Mouse (Mus musculus) testis, postnatal 10 days (tissue): ENCODE results near the gene Htt.
A peak's percentile ranks its signal among the peaks of the same experiment; 100 is the strongest.
"Not testable (repeated sequence)": the region's sequence is repeated elsewhere in the genome, so short reads cannot be mapped to it uniquely, and the experiment has no call there.

Experiments
- DNase-seq: peaks from one replicate; pipeline ENCODE4 v3.0.0; 2021; ENCODE audit warnings: low spot score

The Htt gene

DNA sequence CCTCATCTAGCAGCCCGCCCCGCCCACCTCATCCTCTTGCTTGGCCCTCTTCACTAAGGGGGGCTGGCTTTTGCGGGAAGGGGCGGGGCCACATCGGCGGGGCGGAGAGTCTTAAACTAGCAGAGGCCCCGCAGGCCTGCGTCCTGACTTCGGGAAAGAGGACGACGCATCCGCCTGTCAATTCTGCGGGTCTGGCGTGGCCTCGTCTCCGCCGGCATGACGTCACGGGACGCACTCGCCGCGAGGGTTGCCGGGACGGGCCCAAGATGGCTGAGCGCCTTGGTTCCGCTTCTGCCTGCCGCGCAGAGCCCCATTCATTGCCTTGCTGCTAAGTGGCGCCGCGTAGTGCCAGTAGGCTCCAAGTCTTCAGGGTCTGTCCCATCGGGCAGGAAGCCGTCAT lies at the start of gene Htt:
Gene Htt, plus strand, starts transcription at position 232 of the 400 bp plus-strand sequence.
- peak; percentile 96 for DNase-seq

DNA sequence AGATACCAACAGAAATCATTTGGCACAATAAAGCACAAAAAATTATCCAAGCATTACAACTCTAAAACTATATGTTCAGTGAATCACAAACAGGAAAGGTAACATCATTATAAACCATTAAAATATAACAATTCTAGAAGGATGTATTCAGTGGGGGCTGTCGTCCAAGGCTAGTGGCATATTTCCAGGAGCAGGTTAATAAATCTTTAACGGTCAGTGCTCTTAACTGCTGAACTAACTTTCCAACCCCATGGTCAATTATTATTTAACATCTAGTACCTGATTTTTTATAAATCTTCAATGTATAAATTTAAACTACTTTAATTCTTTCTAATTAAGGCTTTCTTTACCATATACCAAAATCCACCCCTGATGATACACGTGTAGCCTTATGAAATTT lies 47.2 kb upstream of the Htt start:
- DNase-seq: not testable (repeated sequence)

DNA sequence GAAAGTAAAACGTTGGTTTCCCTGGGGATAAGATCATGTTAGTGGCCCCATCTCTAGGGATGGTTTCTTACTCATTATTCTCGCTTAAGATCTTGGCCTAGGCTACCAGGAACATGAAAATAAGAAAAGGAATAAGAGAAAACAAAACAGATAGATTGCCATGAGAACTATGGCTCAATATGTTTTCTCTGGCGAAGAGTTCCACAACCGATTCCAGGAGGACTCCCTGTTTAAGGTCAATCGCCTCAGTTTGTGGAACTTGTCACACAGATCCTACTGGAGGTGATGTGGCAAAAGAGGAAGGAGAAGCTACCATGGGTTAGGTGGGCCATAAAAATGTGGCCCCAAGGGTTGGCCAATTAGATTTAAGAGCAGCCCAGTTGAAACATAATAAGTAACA lies 46.7 kb upstream of the Htt start:
- DNase-seq: no peak

DNA sequence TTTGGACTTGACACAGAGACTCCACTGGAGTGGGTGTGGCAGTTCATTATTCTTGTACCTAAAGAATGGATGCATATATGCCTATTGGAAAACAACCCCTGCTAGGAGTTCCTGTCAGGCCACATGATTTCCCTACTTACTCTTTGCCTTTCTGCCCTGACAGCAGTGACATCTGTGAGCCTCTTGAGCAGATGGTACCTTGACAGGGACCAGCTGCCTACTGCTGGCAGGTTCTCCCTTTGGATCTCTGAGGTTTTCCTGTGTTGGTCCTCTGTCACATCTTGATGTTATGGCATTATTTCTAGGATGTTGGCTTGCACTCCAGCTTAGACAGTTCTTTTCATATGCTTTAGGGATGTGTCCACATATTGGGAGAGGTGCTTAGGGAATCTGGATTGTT lies 32.4 kb upstream of the Htt start:
- DNase-seq: no peak

DNA sequence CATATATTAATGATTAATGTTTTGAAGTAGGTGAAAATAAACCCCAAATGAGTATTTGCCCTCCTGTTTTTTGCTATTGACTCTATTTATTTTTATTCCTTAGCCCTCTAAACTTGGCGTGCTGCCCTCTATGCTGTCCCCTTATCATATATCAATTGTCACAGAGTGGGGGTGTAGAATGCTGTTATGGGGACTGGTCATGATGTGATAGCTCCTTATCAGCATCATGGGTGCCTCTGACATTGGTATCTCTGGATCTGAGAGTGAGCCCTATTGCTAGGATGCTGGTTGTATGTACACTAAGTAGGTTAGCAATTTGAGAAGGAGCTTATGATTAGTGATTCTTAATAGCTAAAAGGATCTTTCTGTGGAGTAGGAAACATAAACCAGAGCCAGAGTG lies 31.3 kb upstream of the Htt start:
- no peak for DNase-seq

DNA sequence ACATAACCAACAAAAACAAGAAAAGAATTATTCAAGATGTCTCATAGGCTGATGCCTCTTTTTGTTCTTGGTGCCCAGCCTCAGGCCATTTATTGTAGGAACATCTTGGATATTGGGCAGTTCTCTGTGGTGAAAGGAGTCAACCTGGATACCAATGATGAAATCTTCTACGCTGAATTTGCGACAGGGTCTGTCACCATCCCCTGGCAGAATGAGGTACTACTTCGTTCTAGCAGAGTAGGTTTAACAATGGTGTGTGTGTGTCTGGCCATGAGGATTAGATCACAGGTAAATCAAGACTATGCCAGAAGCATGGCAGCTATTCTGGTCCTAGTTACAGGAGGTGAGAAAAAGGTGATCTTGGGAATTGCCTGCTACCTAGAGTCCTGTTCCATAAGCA lies 10.1 kb upstream of the Htt start:
- DNase-seq: no peak

DNA sequence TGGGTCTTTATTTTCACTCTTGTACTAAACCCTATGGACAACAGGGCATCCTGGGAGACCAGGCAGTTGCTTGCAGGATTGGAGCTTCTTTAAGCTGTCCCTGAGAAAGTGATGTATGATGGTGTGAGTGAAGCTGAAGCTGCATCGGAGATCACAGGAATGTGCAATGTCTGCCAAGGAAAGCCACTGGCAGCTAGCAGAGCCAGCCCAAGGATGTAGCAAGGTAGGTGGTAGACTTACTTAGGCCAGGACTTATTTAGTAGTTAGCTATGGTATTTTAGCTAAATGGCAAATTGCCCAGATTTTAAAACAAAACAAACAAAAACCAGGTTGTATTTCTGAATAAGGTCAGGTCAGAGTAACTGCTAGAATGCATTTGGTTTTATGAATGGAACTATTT lies 2.8 kb upstream of the Htt start:
- no peak for DNase-seq

DNA sequence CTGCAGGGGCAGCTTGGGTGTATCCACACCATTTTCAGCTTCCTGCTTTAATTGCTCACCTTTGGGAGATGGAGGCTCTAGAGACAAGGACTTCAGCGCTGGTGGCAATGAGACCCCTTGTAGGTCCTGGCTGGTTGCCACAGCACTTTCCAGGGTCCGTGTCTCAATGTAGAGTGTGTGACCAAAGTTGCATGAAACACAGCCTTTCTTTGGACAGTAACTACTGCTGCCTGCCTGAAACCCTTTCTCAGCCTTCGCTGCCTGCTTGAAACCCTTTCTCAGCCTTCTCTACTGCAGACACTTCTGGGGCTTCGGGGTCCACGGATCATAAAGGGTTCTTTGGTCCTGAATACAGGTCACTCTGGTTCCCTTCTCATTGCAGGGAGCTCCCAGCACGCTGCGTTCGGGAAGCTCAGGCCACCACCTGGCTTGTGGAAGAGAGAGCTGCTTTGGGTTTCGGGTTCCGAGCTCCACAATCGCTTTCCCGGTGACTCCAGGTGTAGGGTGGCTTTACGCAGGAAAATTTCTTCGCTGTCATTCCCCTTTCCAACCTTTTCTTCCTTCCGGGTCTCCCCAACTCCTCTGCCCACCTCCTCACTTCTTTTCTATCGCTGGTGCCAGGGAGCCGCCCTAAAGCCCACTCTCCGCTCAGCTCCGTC lies 561 bp upstream of the Htt start:
- peak; percentile 50 for DNase-seq

DNA sequence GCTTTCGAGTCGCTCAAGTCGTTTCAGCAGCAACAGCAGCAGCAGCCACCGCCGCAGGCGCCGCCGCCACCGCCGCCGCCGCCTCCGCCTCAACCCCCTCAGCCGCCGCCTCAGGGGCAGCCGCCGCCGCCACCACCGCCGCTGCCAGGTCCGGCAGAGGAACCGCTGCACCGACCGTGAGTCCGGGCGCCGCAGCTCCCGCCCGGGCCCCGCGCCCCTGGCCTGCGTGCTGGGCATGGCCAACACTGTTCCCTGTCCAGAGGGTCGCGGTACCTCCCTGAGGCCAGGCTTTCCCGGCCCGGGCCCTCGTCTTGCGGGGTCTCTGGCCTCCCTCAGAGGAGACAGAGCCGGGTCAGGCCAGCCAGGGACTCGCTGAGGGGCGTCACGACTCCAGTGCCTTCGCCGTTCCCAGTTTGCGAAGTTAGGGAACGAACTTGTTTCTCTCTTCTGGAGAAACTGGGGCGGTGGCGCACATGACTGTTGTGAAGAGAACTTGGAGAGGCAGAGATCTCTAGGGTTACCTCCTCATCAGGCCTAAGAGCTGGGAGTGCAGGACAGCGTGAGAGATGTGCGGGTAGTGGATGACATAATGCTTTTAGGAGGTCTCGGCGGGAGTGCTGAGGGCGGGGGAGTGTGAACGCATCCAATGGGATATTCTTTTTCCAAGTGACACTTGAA lies 533 bp downstream of the Htt start:
- DNase-seq: peak; percentile 63

DNA sequence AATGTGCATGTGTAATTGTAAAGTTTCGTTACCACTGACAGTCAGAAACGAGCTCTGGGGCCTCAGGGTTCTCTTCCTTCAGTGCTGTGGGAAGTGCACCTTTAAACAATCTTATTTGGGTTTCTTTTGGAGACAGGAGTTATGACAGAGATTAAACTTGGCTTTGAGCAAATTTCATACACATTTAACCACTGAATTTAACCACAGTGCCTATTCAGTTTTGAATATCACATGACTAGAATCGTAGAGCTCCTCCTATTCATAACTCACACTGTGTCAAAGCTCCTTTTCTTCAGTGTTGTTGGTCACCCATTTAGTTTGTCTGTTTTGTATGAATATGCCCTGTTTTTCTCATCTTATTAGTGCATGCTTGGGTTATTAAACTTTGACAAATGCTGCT lies 10.3 kb downstream of the Htt start:
- DNase-seq: no peak

DNA sequence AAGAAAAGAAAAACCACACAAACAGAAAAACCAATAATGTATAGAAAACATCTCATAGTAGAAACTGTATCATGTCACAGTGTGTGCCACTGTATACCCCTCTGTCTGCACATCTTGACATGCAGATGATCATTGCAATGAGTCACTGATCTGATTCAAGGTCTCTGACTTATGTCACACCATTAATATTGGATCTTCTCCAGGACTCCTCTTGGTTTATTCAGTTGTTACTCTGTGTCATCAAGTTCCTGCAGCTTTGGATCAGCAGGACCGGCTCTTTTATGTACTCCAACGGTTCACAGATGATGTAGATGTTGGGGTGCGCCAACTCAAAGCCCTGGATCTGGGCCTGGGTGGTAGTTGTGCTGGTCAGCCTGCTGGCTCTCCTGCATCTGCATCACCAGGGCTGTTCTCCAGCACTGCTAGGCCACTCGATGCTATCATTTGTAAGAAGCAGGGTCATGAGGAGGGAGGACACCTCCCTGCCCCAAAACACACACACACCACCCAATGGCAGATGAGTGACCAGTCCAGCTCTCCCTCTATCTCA lies 11.2 kb downstream of the Htt start:
- no peak for DNase-seq

DNA sequence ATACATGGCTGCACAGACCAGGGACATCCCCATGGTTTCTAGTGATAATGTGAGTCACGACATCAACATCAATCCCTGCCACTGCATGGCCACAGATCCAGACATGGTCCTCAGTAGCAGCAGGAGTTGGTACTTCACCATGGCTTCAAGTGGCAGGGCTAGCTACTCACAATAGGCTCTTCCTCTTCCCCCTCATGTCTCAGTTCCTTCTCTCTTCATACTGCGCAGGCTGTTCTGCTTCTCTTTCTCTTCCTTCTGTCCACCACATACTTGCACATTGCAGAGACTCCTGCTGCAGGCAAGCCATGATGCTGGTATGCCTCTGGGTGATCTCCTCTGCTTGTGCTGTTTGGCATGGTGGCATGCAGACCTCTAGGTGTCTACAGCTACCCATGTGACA lies 11.9 kb downstream of the Htt start:
- no peak for DNase-seq

DNA sequence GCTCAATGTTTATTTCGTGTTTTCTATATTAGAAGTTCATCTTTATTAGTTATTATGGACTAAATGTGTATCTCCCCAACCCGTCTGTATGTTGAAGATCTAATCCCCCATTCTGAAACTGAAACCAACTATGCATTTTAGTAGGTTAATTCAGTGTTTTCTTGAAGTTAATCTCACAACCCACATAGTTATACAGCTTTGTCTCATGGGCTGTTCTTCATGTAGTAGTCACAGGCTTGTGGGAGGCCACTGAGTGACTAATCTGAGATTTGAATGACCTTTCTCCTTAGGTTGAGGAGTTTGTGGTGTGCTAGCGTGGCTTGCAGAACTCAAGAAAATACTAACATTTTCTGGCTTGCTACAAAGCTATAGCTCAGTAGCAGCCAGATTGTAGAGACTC lies 23.5 kb downstream of the Htt start:
- DNase-seq: no peak

DNA sequence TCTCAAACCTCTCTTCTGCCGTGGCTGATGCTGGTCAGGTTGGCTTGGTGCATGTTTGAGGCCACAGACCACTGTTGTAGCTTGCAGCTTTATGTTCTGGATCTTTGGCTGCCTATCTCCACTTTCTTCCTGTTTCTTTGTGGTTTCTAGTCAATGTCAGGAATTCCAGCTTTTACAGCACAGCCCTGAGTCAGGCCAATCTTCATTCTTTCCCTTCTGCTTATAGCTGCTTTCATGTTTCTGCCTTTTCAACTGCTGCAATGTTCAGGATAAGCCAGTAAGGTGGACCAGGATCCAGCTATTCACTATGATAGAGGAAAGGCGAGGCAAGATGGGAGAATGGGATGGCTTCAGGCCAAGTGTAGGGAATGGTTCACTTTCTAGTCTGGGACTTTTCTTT lies 29.6 kb downstream of the Htt start:
- no peak for DNase-seq

DNA sequence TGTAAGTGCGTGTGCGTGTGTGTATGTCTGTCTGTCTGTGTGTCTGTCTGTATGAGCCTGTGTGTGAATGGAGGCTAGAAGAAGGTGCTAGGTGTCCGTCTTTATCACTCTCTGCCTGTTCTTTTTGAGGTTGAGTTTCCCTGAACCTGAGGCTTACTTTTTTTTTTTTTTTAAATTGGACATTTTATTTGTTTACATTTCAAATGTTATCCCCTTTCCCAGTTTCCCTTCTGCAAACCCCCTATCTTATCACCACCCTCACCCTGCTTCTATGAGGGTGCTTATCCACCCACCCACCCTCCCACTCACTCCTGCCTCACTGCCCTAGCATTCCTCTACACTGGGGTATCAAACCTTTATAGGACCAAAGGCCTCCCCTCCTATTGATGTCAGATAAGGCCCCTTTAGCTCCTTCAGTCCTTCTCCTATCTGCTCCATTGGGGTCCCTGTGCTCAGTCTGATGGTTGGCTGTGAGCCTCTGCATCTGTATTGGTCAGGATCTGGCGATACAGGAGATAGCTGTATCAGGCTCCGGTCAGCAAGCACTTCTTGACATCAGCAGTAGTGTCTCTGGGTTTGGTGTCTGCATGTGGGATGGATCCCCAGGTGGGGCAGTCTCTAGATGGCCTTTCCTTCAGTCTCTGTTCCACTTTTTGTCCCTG lies 38.9 kb downstream of the Htt start:
- no peak for DNase-seq

DNA sequence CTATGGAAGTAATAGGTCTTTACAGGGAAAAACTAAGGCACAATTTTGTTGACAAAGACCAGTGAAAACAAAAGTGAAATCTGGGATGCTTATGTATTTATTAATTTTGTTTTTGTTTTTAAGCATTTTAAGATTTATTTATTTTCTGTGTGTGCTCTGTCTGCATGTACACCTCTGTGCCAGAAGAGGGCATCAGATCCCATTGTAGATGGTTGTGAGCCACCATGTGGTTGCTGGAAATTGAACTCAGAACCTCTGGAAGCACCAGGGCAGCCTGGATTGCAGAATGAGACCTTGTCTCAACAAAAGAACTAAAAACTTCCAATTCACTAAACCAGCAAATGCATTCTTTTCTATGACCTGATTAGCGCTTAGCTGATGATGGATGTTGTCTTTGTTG lies 44.5 kb downstream of the Htt start:
- no peak for DNase-seq

DNA sequence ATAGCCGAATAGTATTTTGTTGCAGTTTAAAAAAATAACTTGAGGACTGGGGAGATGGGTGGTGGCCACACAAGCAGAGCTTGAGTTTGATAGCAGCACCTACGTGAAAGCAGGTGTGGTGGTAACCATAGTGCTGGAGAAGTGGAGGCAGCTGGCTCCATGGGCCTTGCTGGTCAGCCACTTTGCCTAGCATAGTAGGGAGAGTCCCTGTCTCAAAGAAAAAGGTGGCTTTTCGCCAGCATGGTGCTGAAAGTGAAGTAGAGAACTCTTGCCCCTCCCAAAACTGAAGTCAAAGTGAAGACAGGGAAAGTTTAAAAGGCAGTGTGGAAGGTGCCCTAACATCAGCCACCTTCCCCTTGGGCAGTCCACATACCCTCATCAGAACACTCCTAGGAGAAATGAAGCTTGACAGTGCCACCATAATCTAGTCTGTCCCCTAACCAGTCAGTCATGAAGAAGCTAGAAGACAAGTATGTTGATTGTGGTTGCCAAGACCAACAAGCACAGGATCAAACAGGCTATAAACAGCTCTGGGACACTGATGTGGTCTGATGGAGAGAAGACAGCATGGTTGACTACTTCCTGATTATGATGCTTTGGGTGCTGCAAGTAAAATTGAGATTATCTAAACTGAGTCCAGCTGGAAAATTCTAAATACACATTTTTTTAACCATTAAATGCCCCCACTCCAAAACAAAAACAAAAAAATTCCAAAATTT lies 61.0 kb downstream of the Htt start:
- DNase-seq: no peak

DNA sequence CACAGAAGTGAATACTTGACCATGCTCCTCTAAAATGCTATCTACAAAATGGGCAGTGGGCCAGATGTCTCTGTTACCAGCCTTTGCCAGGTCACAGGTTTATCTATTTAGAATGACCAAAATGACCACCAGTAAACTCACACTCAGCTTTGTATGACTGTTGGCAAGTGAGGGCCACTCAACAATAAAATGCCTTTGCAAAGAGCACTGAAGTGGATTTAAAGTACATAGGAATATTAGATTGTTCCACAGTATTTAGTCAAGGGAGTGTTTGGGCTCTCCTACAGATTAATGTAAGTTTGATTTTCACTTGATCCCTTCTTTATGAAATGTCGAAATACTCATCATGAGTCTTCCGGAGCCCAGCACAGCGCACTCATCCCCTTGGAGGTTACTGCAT lies 92.5 kb downstream of the Htt start:
- DNase-seq: no peak

DNA sequence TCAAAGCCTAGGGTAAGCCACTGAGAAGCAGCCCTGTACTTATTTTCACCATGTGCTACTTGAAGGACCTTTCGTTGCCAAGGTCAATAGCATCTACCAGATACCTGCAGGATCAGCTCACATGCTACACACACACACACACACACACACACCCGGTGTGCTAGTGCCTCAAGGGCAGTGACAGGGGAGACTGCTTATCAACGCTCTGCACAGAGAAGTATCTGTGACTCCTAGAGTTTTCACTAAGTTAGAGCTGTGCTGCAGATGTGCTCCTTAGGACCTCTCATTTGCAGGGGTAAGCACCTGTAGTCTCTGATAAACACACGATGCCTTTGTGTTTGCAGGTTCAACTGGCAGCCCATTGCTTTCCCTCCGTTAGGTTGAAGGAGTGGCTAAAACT lies 103.8 kb downstream of the Htt start:
- DNase-seq: no peak

DNA sequence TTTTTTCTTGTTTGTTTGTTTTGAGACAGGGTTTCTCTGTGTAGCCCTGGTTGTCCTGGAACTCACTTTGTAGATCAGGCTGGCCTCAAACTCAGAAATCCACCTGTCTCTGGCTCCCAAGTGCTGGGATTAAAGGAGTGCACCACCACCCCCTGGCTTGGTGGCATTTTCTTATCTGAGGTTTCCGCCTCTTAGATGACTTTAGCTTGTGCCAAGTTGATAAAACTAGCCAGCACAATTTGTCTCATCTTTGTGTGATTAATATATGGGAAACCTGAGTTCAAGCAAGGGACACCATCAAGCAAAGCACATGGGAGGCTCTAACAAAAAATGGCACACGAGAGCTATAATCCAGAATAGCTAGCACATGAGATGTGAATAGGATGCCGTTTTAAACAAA lies 118.8 kb downstream of the Htt start:
- DNase-seq: not testable (repeated sequence)

DNA sequence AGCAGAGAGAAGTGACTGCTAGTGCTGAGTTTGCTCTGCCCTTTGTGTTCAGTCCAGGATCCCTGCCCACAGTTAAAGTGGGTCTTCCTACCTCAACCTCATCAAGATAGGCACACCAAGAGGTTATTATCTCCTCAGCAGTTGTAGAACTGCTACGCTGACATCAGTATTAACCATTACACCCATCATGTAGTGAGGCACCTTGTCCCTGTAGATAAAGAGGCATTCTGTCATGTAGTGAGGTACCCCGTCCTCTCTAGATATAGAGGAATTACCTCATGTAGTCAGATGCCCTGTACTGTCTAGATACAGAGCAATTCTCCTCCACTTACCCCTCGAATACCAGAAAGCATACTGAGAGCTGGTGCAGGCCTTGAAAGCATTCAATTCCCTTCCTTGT lies 119.5 kb downstream of the Htt start:
- DNase-seq: no peak

DNA sequence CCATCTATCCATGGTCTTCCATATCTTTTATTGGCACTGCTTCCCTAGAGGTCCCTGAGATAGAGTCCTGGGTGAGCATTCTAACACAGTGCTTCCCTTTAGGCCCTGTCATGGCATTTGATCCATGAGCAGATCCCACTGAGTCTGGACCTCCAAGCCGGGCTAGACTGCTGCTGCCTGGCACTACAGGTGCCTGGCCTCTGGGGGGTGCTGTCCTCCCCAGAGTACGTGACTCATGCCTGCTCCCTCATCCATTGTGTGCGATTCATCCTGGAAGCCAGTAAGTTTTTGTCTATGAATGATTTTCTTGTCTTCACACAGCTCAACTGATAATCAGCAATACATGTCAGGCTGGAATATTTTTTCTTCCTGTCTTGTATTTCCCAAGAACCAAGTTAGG lies 123.7 kb downstream of the Htt start:
- DNase-seq: no peak

DNA sequence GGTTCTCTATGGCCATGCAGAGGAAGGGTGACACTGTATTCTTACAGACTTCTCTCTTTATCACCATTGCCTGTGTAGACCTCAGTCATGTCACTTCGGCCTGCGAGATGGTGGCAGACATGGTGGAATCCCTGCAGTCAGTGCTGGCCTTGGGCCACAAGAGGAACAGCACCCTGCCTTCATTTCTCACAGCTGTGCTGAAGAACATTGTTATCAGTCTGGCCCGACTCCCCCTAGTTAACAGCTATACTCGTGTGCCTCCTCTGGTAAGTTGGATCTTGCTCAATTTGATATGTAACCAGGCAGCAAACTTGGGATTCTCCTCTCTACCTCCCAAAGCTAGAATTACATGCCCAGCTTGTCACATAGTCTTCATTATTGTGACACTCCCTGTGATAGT lies 127.7 kb downstream of the Htt start:
- no peak for DNase-seq
